Mouse (Mus musculus): Measurements from ENCODE around the gene Prr29. TPM values are rescaled to one million over a fixed set of nuclear protein-coding genes. Genes with fewer than 3 reads are reported as not detected.

The Prr29 gene
- polyA plus RNA-seq, 1 experiment from 2014 or later: 4.7 TPM

GRCm38 (mm10) chr11:106410011-106410410, 44.7 kb downstream of the Prr29 start:
- H3K4me1 ChIP-seq: no peaks in the 10 kb centered on the region
- peaks cover 47% of the 10 kb centered on the region for H3K36me3 ChIP-seq
- H3K4me2 ChIP-seq (replicated peaks): no peak overlapping the region
- no peak overlapping the region for H3K4me3 ChIP-seq (replicated peaks)
- WGBS: 70% methylated on average over 4 of the region's 4 CpGs
- H3K9me3 ChIP-seq (replicated peaks): no peaks in the 10 kb centered on the region
- H3K27ac ChIP-seq (replicated peaks): no peak overlapping the region
- H3K27me3 ChIP-seq: no peaks in the 10 kb centered on the region
- H3K9ac ChIP-seq: no peak overlapping the region
- no peak for ATAC-seq (ENCODE audit: insufficient number of reproducible peaks, low FRiP score, low TSS enrichment, low read depth)

- no peak overlapping the region for H3K4me2 ChIP-seq (replicated peaks)
- H3K9ac ChIP-seq: no peak overlapping the region
- no peak overlapping the region for H3K4me3 ChIP-seq (replicated peaks)
- H3K27me3 ChIP-seq: no peaks in the 10 kb centered on the region
- WGBS: 78% methylated on average over 3 of the region's 3 CpGs
- no peak overlapping the region for H3K27ac ChIP-seq (replicated peaks)
- H3K4me1 ChIP-seq: no peaks in the 10 kb centered on the region
- H3K36me3 ChIP-seq: peaks cover 45% of the 10 kb centered on the region
- no peak for ATAC-seq (ENCODE audit: insufficient number of reproducible peaks, low FRiP score, low TSS enrichment, low read depth)
- no peaks in the 10 kb centered on the region for H3K9me3 ChIP-seq (replicated peaks)
Measured at GRCm38 (mm10) chr11:106410507-106410906, 45.2 kb downstream of the Prr29 start.

GRCm38 (mm10) chr11:106411157-106411556, 45.9 kb downstream of the Prr29 start:
- Histone ChIP-seq H3K9me3 (replicated peaks) (no peaks in the 10 kb centered on the region), H3K4me3 (replicated peaks) (no peak overlapping the region), H3K4me1 (no peaks in the 10 kb centered on the region), H3K9ac (no peak overlapping the region), H3K27me3 (no peaks in the 10 kb centered on the region), H3K36me3 (peaks cover 38% of the 10 kb centered on the region), H3K4me2 (replicated peaks) (no peak overlapping the region), H3K27ac (replicated peaks) (no peak overlapping the region)
- no peak for ATAC-seq (ENCODE audit: insufficient number of reproducible peaks, low FRiP score, low TSS enrichment, low read depth)
- WGBS: 83% methylated on average over 2 of the region's 2 CpGs

GRCm38 (mm10) chr11:106412641-106413360, 47.5 kb downstream of the Prr29 start:
- H3K9me3 ChIP-seq (replicated peaks): no peaks in the 10 kb centered on the region
- no peak overlapping the region for H3K27ac ChIP-seq (replicated peaks)
- H3K36me3 ChIP-seq: peaks cover 27% of the 10 kb centered on the region
- H3K4me2 ChIP-seq (replicated peaks): no peak overlapping the region
- H3K4me3 ChIP-seq (replicated peaks): no peak overlapping the region
- 84% methylated on average over 3 of the region's 3 CpGs for WGBS
- no peak for ATAC-seq (ENCODE audit: insufficient number of reproducible peaks, low FRiP score, low TSS enrichment, low read depth)
- H3K4me1 ChIP-seq: no peaks in the 10 kb centered on the region
- H3K9ac ChIP-seq: no peak overlapping the region
- H3K27me3 ChIP-seq: no peaks in the 10 kb centered on the region

GRCm38 (mm10) chr11:106416331-106416730, 51.1 kb downstream of the Prr29 start:
- H3K27me3 ChIP-seq: no peaks in the 10 kb centered on the region
- no peaks in the 10 kb centered on the region for H3K9me3 ChIP-seq (replicated peaks)
- H3K4me2 ChIP-seq (replicated peaks): no peak overlapping the region
- H3K27ac ChIP-seq (replicated peaks): no peak overlapping the region
- no peak overlapping the region for H3K9ac ChIP-seq
- H3K36me3 ChIP-seq: peaks cover 17% of the 10 kb centered on the region
- H3K4me3 ChIP-seq (replicated peaks): no peak overlapping the region
- H3K4me1 ChIP-seq: no peaks in the 10 kb centered on the region
- WGBS: 68% methylated on average over 3 of the region's 3 CpGs
- ATAC-seq (ENCODE audit: insufficient number of reproducible peaks, low FRiP score, low TSS enrichment, low read depth): no peak

- Histone ChIP-seq H3K9me3 (replicated peaks) (no peaks in the 10 kb centered on the region), H3K36me3 (peaks cover 16% of the 10 kb centered on the region), H3K4me1 (no peaks in the 10 kb centered on the region), H3K4me3 (replicated peaks) (no peak overlapping the region), H3K4me2 (replicated peaks) (no peak overlapping the region), H3K9ac (no peak overlapping the region), H3K27ac (replicated peaks) (no peak overlapping the region), H3K27me3 (no peaks in the 10 kb centered on the region)
- WGBS: 84% methylated on average over 2 of the region's 2 CpGs
- ATAC-seq (ENCODE audit: insufficient number of reproducible peaks, low FRiP score, low TSS enrichment, low read depth): no peak
Measured at GRCm38 (mm10) chr11:106417860-106418259, 52.6 kb downstream of the Prr29 start.

GRCm38 (mm10) chr11:106418622-106419196, 53.4 kb downstream of the Prr29 start:
- Histone ChIP-seq H3K27ac (replicated peaks) (no peak overlapping the region), H3K4me2 (replicated peaks) (no peak overlapping the region), H3K9me3 (replicated peaks) (no peaks in the 10 kb centered on the region), H3K27me3 (no peaks in the 10 kb centered on the region), H3K9ac (no peak overlapping the region), H3K4me3 (replicated peaks) (no peak overlapping the region), H3K36me3 (peaks cover 15% of the 10 kb centered on the region), H3K4me1 (no peaks in the 10 kb centered on the region)
- 38% methylated on average over 4 of the region's 4 CpGs for WGBS
- no peak; the same call in 1 of the 2 replicates for ATAC-seq (ENCODE audit: insufficient number of reproducible peaks, low FRiP score, low TSS enrichment, low read depth)

- ATAC-seq (ENCODE audit: insufficient number of reproducible peaks, low FRiP score, low TSS enrichment, low read depth): no peak
- Histone ChIP-seq H3K4me3 (replicated peaks) (no peak overlapping the region), H3K9ac (no peak overlapping the region), H3K36me3 (peaks cover 15% of the 10 kb centered on the region), H3K27ac (replicated peaks) (no peak overlapping the region; the same call in 1 of the 2 replicates), H3K9me3 (replicated peaks) (no peaks in the 10 kb centered on the region), H3K4me1 (no peaks in the 10 kb centered on the region), H3K27me3 (no peaks in the 10 kb centered on the region), H3K4me2 (replicated peaks) (no peak overlapping the region)
- WGBS: 74% methylated on average over 9 of the region's 9 CpGs
Measured at GRCm38 (mm10) chr11:106419262-106420102, 54.2 kb downstream of the Prr29 start.

- H3K4me2 ChIP-seq (replicated peaks): no peak overlapping the region
- no peak overlapping the region for H3K27ac ChIP-seq (replicated peaks)
- 83% methylated on average over 5 of the region's 5 CpGs for WGBS
- H3K9me3 ChIP-seq (replicated peaks): no peaks in the 10 kb centered on the region
- no peaks in the 10 kb centered on the region for H3K4me1 ChIP-seq
- no peak for ATAC-seq (ENCODE audit: insufficient number of reproducible peaks, low FRiP score, low TSS enrichment, low read depth)
- peaks cover 17% of the 10 kb centered on the region for H3K36me3 ChIP-seq
- no peak overlapping the region for H3K4me3 ChIP-seq (replicated peaks)
- H3K27me3 ChIP-seq: no peaks in the 10 kb centered on the region
- no peak overlapping the region for H3K9ac ChIP-seq
Measured at GRCm38 (mm10) chr11:106425201-106425600, 59.9 kb downstream of the Prr29 start.

- Histone ChIP-seq H3K9ac (no peak overlapping the region), H3K4me3 (replicated peaks) (no peak overlapping the region), H3K9me3 (replicated peaks) (no peaks in the 10 kb centered on the region), H3K36me3 (peaks cover 17% of the 10 kb centered on the region), H3K4me2 (replicated peaks) (no peak overlapping the region), H3K4me1 (no peaks in the 10 kb centered on the region), H3K27me3 (no peaks in the 10 kb centered on the region), H3K27ac (replicated peaks) (no peak overlapping the region)
- no peak for ATAC-seq (ENCODE audit: insufficient number of reproducible peaks, low FRiP score, low TSS enrichment, low read depth)
- WGBS: 91% methylated on average over 4 of the region's 4 CpGs
Measured at GRCm38 (mm10) chr11:106426447-106426846, 61.2 kb downstream of the Prr29 start.

All from embryonic facial prominence, embryonic 15.5 days (tissue).